Mouse (Mus musculus) liver, embryonic 15.5 days (tissue): ENCODE measurements around the gene Tob1. TPM values are rescaled to one million over a fixed set of nuclear protein-coding genes. Genes with fewer than 3 reads are reported as not detected.

Experiments used
- ATAC-seq: fragments of 200-750 bp; cut with Nextera tagmentation; 2 replicates; pipeline ENCODE4 v1.8.0; 2017; ENCODE audit warnings: moderate number of reproducible peaks, mild to moderate bottlenecking, moderate library complexity; ENCODE audit not compliant: insufficient read depth
- H3K27ac ChIP-seq: fragments of 300-500 bp; sonication (generic); replicated peaks from 2 replicates; pipeline ENCODE4 v1.5.1; 2015; ENCODE audit warnings: mild to moderate bottlenecking, inconsistent platforms
- H3K27me3 ChIP-seq: fragments of 300-500 bp; sonication (generic); 2 replicates; pipeline ENCODE4 v1.6.1; 2015; ENCODE audit warnings: mild to moderate bottlenecking, inconsistent platforms
- H3K36me3 ChIP-seq: fragments of 300-500 bp; sonication (generic); replicated peaks from 2 replicates; pipeline ENCODE4 v1.6.1; 2015; ENCODE audit warnings: moderate library complexity, mild to moderate bottlenecking, inconsistent platforms
- H3K4me1 ChIP-seq: fragments of 300-500 bp; sonication (generic); replicated peaks from 2 replicates; pipeline ENCODE4 v1.6.1; 2015; ENCODE audit warnings: inconsistent platforms
- H3K4me2 ChIP-seq: fragments of 300-500 bp; sonication (generic); 2 replicates; pipeline ENCODE4 v1.6.1; 2015; ENCODE audit warnings: moderate library complexity, mild to moderate bottlenecking, inconsistent platforms
- H3K4me3 ChIP-seq: fragments of 300-500 bp; sonication (generic); replicated peaks from 2 replicates; pipeline ENCODE4 v1.5.1; 2015; ENCODE audit warnings: mild to moderate bottlenecking, inconsistent platforms
- H3K9ac ChIP-seq: fragments of 300-500 bp; sonication (generic); 2 replicates; pipeline ENCODE4 v1.6.1; 2015; ENCODE audit warnings: moderate library complexity, mild to moderate bottlenecking, inconsistent platforms
- H3K9me3 ChIP-seq: fragments of 300-500 bp; sonication (generic); replicated peaks from 2 replicates; pipeline ENCODE4 v1.6.1; 2016; ENCODE audit warnings: inconsistent platforms
- WGBS: fragments of 180-500 bp; shearing (Covaris S2); methylation state at CpG from one replicate; pipeline ENCODE4 v1.1.7; 2015; ENCODE audit warnings: mixed read lengths; ENCODE audit not compliant: insufficient replicate concordance; 5-methylcytosine and 5-hydroxymethylcytosine counted together
- polyA plus RNA-seq: library from polyadenylated mRNA; unstranded; fragments of >200 nt; fragmentation: Nextera tagmentation; extraction: Ambion mirVana; gene quantifications from 2 replicates; pipeline ENCODE4 v1.2.1, GENCODE M21; 2015

The Tob1 gene
- polyA plus RNA-seq, 1 experiment from 2014 or later, result 13.0 TPM

DNA sequence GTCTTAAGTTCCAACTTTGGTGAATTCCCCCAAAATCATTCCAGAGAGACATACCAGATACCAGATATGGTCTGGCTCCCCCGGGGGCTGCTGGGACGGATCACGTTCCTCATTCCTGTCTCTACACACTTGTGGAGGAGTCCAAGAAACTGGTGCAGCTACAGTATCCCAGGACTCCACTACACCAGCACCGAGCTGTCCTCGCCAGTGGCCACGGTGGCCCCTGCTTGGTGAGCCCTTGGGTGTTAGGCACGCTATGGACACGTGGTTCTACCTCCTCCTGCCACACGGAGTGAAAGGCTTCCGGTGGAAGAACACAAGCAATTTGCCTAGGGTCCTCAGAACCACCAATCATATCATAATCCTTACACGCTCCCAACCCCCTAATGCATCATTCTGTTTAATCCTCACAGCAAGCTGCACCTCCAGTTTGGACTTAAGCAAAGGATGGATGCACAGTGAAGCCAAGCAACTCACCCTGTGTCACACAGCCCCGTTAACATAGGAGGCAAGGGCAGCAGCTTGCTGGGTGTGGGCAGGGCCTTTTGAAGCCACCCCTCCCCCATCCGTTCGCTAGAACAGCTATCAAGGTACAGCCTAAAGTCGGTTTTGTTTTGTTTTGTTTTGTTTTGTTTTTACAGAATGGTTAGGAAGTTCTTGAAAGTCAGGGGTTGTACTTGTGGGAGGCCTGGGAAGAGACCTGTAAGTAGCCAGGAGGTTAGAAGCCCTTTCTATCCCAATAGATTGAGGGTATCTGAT is 32.3 kb downstream of the Tob1 start:
- no peak; the same call in 1 of the 2 replicates for ATAC-seq
- H3K27ac ChIP-seq, result no peak overlapping the region
- WGBS, result 37% methylated on average over 15 of the region's 15 CpGs
- H3K4me2 ChIP-seq, result peak overlapping the region; percentile 60
- peak overlapping the region; percentile 32 for H3K4me3 ChIP-seq
- no peaks in the 10 kb centered on the region for H3K9me3 ChIP-seq
- no peaks in the 10 kb centered on the region for H3K36me3 ChIP-seq
- H3K4me1 ChIP-seq, result peaks cover 18% of the 10 kb centered on the region
- peaks cover 61% of the 10 kb centered on the region for H3K27me3 ChIP-seq
- no peak overlapping the region for H3K9ac ChIP-seq

DNA sequence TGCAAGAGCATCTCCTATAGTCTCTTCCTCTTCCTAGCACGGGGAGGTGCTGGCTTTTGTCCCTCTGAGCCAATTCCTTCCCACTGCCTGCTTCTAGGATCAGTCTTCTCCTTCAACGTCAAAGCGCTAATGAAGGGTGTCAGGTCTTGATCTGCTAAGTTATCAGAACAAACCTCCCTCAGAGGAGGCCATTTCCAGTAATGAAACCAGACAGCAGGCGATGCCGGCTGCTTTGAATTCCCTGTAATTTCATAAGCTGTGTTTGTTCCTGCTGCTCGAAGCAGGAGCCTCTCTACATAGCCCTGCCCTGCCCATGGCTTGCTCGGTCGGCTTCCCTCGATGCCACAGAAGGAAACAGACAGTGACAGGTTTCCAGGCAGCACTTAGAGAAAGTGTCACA is 33.1 kb downstream of the Tob1 start:
- Histone ChIP-seq H3K9me3 (no peaks in the 10 kb centered on the region), H3K36me3 (no peaks in the 10 kb centered on the region), H3K4me2 (no peak overlapping the region), H3K9ac (no peak overlapping the region), H3K27ac (no peak overlapping the region), H3K4me3 (no peak overlapping the region), H3K4me1 (peaks cover 18% of the 10 kb centered on the region), H3K27me3 (peaks cover 61% of the 10 kb centered on the region)
- no peak for ATAC-seq
- 61% methylated on average over 9 of the region's 9 CpGs for WGBS

DNA sequence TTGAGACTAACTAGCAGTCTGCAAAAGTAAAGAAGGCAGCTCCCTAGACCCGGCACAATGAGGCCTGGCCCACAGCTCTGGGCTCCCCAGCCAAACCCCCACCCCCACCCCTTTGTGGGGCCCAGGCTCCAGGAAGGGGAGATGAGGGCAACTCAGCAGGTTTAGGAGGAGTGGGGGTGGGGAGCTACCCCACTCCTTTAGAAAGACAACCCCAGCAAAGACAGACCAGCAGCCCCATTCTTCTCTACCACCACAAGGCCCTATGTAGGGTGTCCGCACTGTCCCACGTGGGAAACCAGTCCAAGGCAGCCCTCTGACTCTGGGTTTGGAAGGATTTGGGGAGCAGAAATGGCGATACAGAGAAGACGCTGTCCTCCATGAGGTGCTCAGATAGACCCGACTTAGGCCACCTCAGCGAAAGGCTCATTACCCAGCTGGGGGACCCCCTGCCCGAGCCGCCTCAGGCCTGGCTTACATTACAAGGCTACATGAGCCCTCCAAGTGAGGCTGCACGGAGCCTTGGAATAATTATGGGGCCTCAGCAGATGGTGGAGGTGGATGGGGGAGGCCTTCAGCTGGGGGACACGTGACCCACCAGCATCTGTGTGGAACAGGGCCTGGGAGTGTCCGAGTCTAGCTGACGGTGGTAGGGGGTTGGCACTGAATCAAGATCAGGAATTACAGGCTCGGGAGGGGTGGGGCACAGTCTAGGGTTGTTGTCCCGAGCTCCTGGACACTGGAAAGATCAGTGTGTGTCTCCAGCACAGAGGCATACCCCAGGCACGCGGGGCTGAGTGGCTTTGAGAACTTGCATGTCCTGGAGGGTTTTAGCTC is 34.9 kb downstream of the Tob1 start, which contains the start of gene Wfikkn2:
TSS of gene Wfikkn2 (minus strand) at position 51 of the 834 bp plus-strand sequence.
- peaks cover 18% of the 10 kb centered on the region for H3K4me1 ChIP-seq
- no peak within 1 kb of the TSS for H3K4me3 ChIP-seq
- no peak within 1 kb of the TSS for H3K4me2 ChIP-seq
- WGBS, result 70% methylated on average over 17 of the region's 17 CpGs
- no peak within 1 kb of the TSS for H3K9ac ChIP-seq
- H3K27me3 ChIP-seq, result peaks cover 68% of the 10 kb centered on the region
- no peak for ATAC-seq
- H3K9me3 ChIP-seq, result no peaks in the 10 kb centered on the region
- no peaks in the 10 kb centered on the region for H3K36me3 ChIP-seq
- H3K27ac ChIP-seq, result no peak within 1 kb of the TSS

DNA sequence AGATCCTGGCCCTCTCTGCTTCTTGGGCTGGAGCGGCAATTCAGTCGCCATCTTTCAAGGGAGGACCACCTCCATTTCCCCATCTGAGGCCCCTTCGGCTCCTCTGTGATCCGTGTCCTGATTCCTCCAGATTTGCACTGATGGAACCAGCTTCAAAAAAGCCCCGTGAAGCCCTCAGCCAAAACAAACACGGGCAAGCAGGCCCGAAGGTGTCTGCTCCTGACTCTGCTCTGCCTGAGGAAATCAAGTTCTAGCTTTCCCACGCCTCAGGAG is 35.5 kb downstream of the Tob1 start:
- Histone ChIP-seq H3K4me3 (no peak overlapping the region), H3K9ac (no peak overlapping the region), H3K4me1 (peaks cover 18% of the 10 kb centered on the region), H3K4me2 (no peak overlapping the region), H3K36me3 (no peaks in the 10 kb centered on the region), H3K27ac (no peak overlapping the region), H3K27me3 (peaks cover 64% of the 10 kb centered on the region), H3K9me3 (no peaks in the 10 kb centered on the region)
- 65% methylated on average over 8 of the region's 8 CpGs for WGBS
- ATAC-seq, result no peak

DNA sequence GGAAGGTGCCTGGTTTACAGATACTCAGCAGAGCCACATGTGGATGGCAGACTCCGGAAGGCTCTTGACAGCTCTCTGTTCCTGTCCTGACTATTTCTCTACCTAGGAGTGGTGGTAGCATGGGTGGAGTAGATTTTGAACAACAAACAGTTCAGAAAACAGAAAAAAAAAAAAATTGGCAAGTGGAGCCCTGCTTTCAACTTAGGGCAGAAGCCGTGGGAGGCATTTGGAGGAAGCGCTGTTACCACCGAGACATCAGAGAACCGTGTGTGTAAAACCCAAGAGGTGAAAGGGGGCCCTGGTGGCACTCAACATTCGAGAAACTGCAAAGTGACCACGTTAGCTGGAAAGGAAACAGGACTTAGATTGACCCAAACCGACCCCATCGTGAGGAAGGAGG is 41.9 kb downstream of the Tob1 start:
- no peak overlapping the region for H3K27ac ChIP-seq
- no peaks in the 10 kb centered on the region for H3K9me3 ChIP-seq
- peaks cover 40% of the 10 kb centered on the region for H3K27me3 ChIP-seq
- 61% methylated on average over 9 of the region's 9 CpGs for WGBS
- no peak overlapping the region for H3K4me2 ChIP-seq
- no peak overlapping the region for H3K9ac ChIP-seq
- peaks cover 5% of the 10 kb centered on the region; the same call in 1 of the 2 replicates for H3K4me1 ChIP-seq
- no peaks in the 10 kb centered on the region for H3K36me3 ChIP-seq
- no peak for ATAC-seq
- H3K4me3 ChIP-seq, result no peak overlapping the region

DNA sequence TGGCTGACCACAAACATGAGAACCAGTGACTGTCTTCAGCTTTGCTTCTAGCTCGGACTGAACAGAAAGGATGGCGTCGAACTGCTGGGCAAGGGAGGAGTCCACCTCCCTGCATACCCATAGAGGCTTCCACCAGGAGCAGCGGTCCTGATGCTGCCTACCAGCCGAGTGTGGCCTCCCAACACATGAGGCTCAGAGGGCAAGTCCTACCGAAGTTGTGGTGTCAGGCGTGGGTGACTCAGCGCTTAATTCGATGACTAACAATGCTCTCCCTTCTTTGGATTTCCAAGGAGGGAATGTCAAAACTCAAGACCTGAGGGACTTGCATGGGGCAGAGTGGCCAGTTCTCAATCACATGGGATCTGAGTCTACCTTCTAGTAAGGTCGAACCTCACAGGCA is 42.4 kb downstream of the Tob1 start:
- H3K9me3 ChIP-seq, result no peaks in the 10 kb centered on the region
- H3K4me3 ChIP-seq, result no peak overlapping the region
- H3K4me1 ChIP-seq, result peaks cover 5% of the 10 kb centered on the region; the same call in 1 of the 2 replicates
- H3K4me2 ChIP-seq, result no peak overlapping the region
- H3K36me3 ChIP-seq, result no peaks in the 10 kb centered on the region
- H3K27me3 ChIP-seq, result peaks cover 40% of the 10 kb centered on the region
- WGBS, result 57% methylated on average over 10 of the region's 10 CpGs
- no peak overlapping the region for H3K27ac ChIP-seq
- H3K9ac ChIP-seq, result no peak overlapping the region
- no peak for ATAC-seq

DNA sequence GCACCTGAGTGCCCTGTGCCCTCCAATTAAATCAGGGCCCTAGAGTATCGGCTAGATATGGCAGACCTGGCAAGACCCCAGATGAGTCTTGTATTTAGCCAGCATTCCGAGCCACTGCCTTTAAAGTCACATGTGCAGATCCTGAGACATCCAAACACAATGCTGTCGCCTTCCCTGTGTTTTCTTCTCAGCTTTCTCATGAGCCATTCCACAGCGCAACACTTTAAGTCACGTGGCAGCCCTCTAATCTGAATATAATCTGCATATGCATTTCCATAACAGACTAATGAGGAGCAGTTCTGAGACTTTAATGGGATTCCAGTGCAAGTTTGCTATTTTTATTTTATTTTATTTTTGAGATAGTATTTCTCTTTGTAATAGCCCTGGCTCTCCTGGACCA is 44.5 kb downstream of the Tob1 start:
- Histone ChIP-seq H3K27ac (no peak overlapping the region), H3K4me3 (no peak overlapping the region), H3K4me2 (no peak overlapping the region), H3K27me3 (peaks cover 32% of the 10 kb centered on the region; the same call in 1 of the 2 replicates), H3K4me1 (peaks cover 16% of the 10 kb centered on the region), H3K9me3 (no peaks in the 10 kb centered on the region), H3K36me3 (no peaks in the 10 kb centered on the region), H3K9ac (no peak overlapping the region)
- WGBS, result 68% methylated on average over 5 of the region's 5 CpGs
- no peak for ATAC-seq

DNA sequence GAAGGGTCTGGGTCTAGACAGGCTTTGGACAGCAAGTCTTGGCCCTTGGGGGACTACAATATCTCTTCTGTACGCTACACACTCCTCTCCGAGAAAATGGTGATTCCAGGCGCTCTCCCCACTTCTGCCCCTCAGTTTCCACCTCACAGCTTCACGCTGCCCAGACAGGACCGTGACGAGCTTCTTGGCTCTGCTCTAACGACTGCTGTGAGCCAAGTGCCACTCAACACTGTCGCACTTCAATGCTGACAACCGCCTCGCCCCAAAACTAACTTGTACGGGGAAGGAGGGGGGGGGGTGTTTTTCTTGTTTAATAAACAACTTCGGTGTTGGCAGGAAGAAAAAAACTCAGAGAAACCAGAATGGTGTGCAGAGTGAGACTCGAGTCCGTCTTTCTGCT is 46.7 kb downstream of the Tob1 start:
- Histone ChIP-seq H3K9me3 (no peaks in the 10 kb centered on the region), H3K27me3 (peaks cover 27% of the 10 kb centered on the region; the same call in 1 of the 2 replicates), H3K36me3 (no peaks in the 10 kb centered on the region), H3K4me1 (peaks cover 39% of the 10 kb centered on the region), H3K4me2 (no peak overlapping the region), H3K27ac (no peak overlapping the region), H3K4me3 (no peak overlapping the region), H3K9ac (no peak overlapping the region)
- no peak for ATAC-seq
- 79% methylated on average over 14 of the region's 14 CpGs for WGBS

DNA sequence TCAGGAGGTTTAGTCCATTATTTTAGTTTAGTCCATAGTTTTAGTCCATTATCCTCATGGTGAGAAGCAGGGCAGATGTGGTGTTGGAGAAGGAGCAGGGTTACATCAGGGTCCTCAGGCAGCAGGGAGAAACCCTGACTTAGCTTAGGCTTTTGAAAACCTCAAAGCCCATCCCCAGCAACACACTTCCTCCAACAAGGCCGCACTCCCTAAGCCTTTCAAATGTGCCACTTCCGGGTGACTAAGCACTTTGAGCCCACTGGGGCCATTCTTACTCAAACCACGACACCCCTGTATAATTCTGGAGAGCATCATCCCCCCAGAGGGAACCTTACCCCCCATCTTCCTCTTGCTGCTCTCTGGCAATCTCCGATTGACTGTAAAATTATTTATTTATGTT is 48.6 kb downstream of the Tob1 start:
- H3K9ac ChIP-seq, result no peak overlapping the region
- H3K4me1 ChIP-seq, result peaks cover 42% of the 10 kb centered on the region
- H3K4me3 ChIP-seq, result no peak overlapping the region
- WGBS, result 32% methylated on average over 4 of the region's 4 CpGs
- H3K27ac ChIP-seq, result peak overlapping the region; percentile 93; the same call in 1 of the 2 replicates
- H3K36me3 ChIP-seq, result no peaks in the 10 kb centered on the region
- H3K27me3 ChIP-seq, result peaks cover 19% of the 10 kb centered on the region; the same call in 1 of the 2 replicates
- H3K9me3 ChIP-seq, result no peaks in the 10 kb centered on the region
- no peak overlapping the region for H3K4me2 ChIP-seq
- ATAC-seq, result no peak

DNA sequence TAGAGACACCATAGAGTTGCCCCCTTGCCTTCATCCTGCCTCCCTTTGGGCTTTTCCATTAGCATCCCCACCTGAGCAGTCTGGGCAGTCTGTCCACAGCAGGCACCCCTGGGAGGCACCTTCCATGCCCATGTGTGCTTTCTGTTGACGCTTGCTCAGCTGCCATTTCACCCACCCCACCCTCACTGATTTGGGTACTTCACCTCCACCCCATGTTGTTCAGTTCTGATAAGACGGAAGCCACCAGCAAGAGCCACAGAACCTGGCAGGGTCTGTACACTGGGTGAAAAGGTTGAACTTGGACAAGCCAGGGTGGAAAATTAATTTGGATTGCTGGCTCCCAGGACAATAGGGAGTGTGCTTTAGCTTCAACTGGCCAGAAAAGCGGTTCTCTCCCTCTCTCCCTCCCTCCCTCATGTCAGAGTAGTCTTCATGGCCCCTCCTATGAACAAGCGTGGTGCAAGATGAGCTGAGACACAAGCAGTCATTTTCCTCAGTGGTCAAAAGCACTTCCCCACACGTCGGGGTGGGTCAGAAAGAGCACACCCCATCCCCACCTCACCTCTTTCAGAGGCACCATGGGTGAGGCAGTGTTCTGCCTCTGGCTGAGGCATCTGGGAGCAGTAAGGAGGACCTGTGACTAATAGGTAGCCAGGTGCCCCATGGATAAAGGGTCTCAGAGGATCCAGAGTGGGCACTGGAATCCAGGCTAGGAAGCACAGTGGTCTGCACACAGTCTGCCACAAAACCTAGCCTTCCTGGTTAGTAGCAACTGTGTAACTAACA is 50.5 kb downstream of the Tob1 start:
- Histone ChIP-seq H3K9me3 (no peaks in the 10 kb centered on the region), H3K4me3 (no peak overlapping the region), H3K4me1 (peaks cover 62% of the 10 kb centered on the region), H3K27ac (peak overlapping the region; percentile 93), H3K27me3 (0 out of 2 replicates have a peak, but pooled peaks cover 10% of the 10 kb centered on the region), H3K36me3 (no peaks in the 10 kb centered on the region), H3K9ac (peak overlapping the region; percentile 13; the same call in 1 of the 2 replicates), H3K4me2 (peak overlapping the region; percentile 50)
- ATAC-seq, result peak; percentile 94
- WGBS, result 20% methylated on average over 6 of the region's 6 CpGs
